Mouse (Mus musculus) heart, adult 18-20 months (tissue): ENCODE measurements at regions not wholly inside any gene's neighbourhood (a gene's known extent, or its start where the extent isn't known, plus 50 kb on each side); places are given as distances from the start of the nearest gene placed in this dataset.

Experiments
- DNase-seq, 2 experiments: peaks; one replicate each; pipeline ENCODE4 v3.0.0; 2021 to 2022; ENCODE audit warnings: mixed read lengths in 1 of 2

GRCm38 (mm10) chr4:12263197-12263596 lies 91.4 kb upstream of the Fam92a start:
- no peak for DNase-seq

- DNase-seq = no peak
Observed at GRCm38 (mm10) chr4:12247994-12248393, 76.2 kb upstream of the Fam92a start.

DNA sequence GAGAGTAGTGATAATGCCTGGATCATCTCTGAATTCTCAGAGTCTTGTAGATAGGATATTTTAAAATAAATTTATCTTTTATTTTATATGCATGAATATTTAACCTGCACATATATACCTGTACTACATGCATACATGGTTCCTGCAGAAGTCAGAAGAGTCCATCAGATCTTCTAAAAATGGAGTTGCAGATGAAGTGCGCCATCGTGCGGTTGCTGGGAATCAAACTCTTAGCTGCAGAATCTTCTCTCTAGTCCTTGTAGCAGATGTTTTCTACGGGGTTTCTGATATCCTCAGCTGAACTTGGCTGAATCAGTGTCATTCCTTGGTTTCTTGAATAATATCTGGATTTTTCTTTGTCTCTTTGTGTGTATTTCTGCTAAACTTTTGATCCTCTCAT lies 74.8 kb upstream of the Fam92a start:
- no peak for DNase-seq

- DNase-seq = peak; percentile 43 to 77
Observed at GRCm38 (mm10) chr4:12240941-12241571, 69.2 kb upstream of the Fam92a start.

DNA sequence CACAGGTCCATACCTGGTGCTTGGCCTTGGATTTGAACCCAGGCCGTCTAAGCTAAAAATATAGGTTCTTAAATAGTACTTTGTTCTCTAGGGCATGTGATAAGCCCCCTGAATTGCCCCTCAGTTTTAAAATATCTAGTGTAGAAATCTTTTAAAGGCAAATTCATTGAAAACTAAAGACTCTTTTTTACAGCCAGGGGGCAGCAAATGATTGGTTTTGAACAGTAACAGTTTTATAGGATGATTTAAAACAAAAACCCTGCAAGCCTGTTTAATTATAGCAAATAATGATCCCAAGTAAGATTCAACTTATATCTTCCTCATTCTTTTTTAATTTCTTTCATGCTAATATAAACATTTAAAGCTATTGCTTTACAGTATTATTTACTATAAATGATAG lies 58.9 kb upstream of the Fam92a start:
- peak in 1 of 2 experiments; percentile 39 for DNase-seq
